Mouse (Mus musculus): ENCODE data around the gene Fem1a. TPM values are rescaled to one million over a fixed set of nuclear protein-coding genes. Genes with fewer than 3 reads are reported as not detected.

The Fem1a gene
- total and polyA plus RNA-seq, 3 experiments: 16.6 to 26.0 (median 17.5) TPM

- H3K4me2 ChIP-seq (ENCODE audit: insufficient read depth, low read depth, poor library complexity, severe bottlenecking): peak overlapping the region; percentile 63; the same call in 1 of the 2 replicates
- H3K9me3 ChIP-seq (replicated peaks; ENCODE audit: low read length): no peaks in the 10 kb centered on the region
- no peak overlapping the region for H3K4me3 ChIP-seq (replicated peaks in 1 of 3; ENCODE audit: low read depth in 2 of 3, low read length in 2 of 3, poor library complexity in 1 of 3)
- H3K4me1 ChIP-seq (ENCODE audit: control insufficient read depth in 1 of 2, insufficient read depth in 2 of 2): peaks cover 2 to 30% of the 10 kb centered on the region in 2 experiments; a peak in 2 of 4 replicates
- dilution Hi-C loops (cut with MboI; ENCODE audit: extremely low pct_ligation_motif_present, extremely low pct_unique_long_range_greater_than_20kb, low sequenced_read_pairs): no loop called here
- no peak overlapping the region for H3K27ac ChIP-seq (ENCODE audit: insufficient read depth, low read depth)
- no peak for DNase-seq (ENCODE audit: extremely low read depth)
- in situ Hi-C loops (cut with MboI; ENCODE audit: low pct_ligation_motif_present, low pct_unique_long_range_greater_than_20kb, low sequenced_read_pairs): loop anchor here (5.0 kb wide), 1 partner anchor 53 kb away; no protein-coding TSS in a partner anchor
- no peak for TF ChIP-seq ZNF384 (IDR thresholded peaks at IDR 0.05; ENCODE audit: low read depth, low read length)
- no peak for TF ChIP-seq SIN3A (IDR thresholded peaks at IDR 0.05; ENCODE audit: low read length)
- TF ChIP-seq CHD2 (IDR thresholded peaks at IDR 0.05; ENCODE audit: low read length): no peak
- no peak for TF ChIP-seq NELFE (IDR thresholded peaks at IDR 0.05; ENCODE audit: low read depth, low read length)
- TF ChIP-seq MAX (IDR thresholded peaks at IDR 0.05; ENCODE audit: low read length): no peak
- TF ChIP-seq BHLHE40 (IDR thresholded peaks at IDR 0.05; ENCODE audit: low read depth, low read length): no peak
- no peak for TF ChIP-seq PAX5 (IDR thresholded peaks at IDR 0.05; ENCODE audit: low read length)
- TF ChIP-seq USF2 (conservative IDR thresholded peaks at IDR 0.05; ENCODE audit: low read depth, low read length): no peak
- no peak for TF ChIP-seq TCF12 (IDR thresholded peaks at IDR 0.05; ENCODE audit: low read depth, low read length)
- TF ChIP-seq CHD1 (IDR thresholded peaks at IDR 0.05; ENCODE audit: low read depth, low read length): no peak
- no peak for TF ChIP-seq EP300 (IDR thresholded peaks at IDR 0.05; ENCODE audit: low read length)
- TF ChIP-seq HCFC1 (IDR thresholded peaks at IDR 0.05; ENCODE audit: low read depth, low read length): no peak
- no peak for TF ChIP-seq ZC3H11A (IDR thresholded peaks at IDR 0.05; ENCODE audit: low read depth, low read length)
- no peaks in the 10 kb centered on the region for H3K27me3 ChIP-seq (replicated peaks)
- H3K79me2 ChIP-seq (replicated peaks; ENCODE audit: control insufficient read depth, extremely low read depth, insufficient read depth, poor library complexity, severe bottlenecking): peaks cover 34% of the 10 kb centered on the region
- peaks cover 19 to 22% of the 10 kb centered on the region in 2 experiments for H3K36me3 ChIP-seq (replicated peaks in 1 of 2; ENCODE audit: control insufficient read depth in 1 of 2, insufficient read depth in 1 of 2, low read length in 1 of 2)
- peak overlapping the region; percentile 41; the same call in 1 of the 2 replicates for H3K9ac ChIP-seq (ENCODE audit: insufficient read depth, low read depth)
These were observed 1.2 kb upstream of the Fem1a start for GRCm38 (mm10) chr17:56255429-56255828.

GRCm38 (mm10) chr17:56255863-56256238 is 759 bp upstream of the Fem1a start:
- H3K9ac ChIP-seq (ENCODE audit: insufficient read depth, low read depth): peak overlapping the region; percentile 95
- peaks cover 19 to 27% of the 10 kb centered on the region in 2 experiments for H3K36me3 ChIP-seq (replicated peaks in 1 of 2; ENCODE audit: control insufficient read depth in 1 of 2, insufficient read depth in 1 of 2, low read length in 1 of 2)
- in situ Hi-C loops (cut with MboI; ENCODE audit: low pct_ligation_motif_present, low pct_unique_long_range_greater_than_20kb, low sequenced_read_pairs) (loop anchor here (5.0 kb wide), 1 partner anchor 54 kb away; no protein-coding TSS in a partner anchor), dilution Hi-C loops (cut with MboI; ENCODE audit: extremely low pct_ligation_motif_present, extremely low pct_unique_long_range_greater_than_20kb, low sequenced_read_pairs) (no loop called here)
- H3K27me3 ChIP-seq (replicated peaks): no peaks in the 10 kb centered on the region
- H3K4me1 ChIP-seq (ENCODE audit: control insufficient read depth in 1 of 2, insufficient read depth in 2 of 2): peaks cover 2 to 30% of the 10 kb centered on the region in 2 experiments; a peak in 2 of 4 replicates
- H3K4me2 ChIP-seq (ENCODE audit: insufficient read depth, low read depth, poor library complexity, severe bottlenecking): peak overlapping the region; percentile 63
- no peaks in the 10 kb centered on the region for H3K9me3 ChIP-seq (replicated peaks; ENCODE audit: low read length)
- H3K27ac ChIP-seq (ENCODE audit: insufficient read depth, low read depth): peak overlapping the region; percentile 92
- DNase-seq (ENCODE audit: extremely low read depth): peak; percentile 99
- peak overlapping the region; percentile 53 to 73 (median 62) for H3K4me3 ChIP-seq (replicated peaks in 1 of 3; ENCODE audit: low read depth in 2 of 3, low read length in 2 of 3, poor library complexity in 1 of 3)
- H3K79me2 ChIP-seq (replicated peaks; ENCODE audit: control insufficient read depth, extremely low read depth, insufficient read depth, poor library complexity, severe bottlenecking): peaks cover 38% of the 10 kb centered on the region
- TF ChIP-seq MEF2A (IDR thresholded peaks at IDR 0.05; ENCODE audit: borderline replicate concordance, low read depth, low read length) (peak; percentile 57; the same call in 1 of the 2 replicates), USF1 (IDR thresholded peaks at IDR 0.05; ENCODE audit: low read depth, low read length) (no peak), RCOR1 (conservative IDR thresholded peaks at IDR 0.05; ENCODE audit: low read depth, low read length) (no peak), E2F4 (IDR thresholded peaks at IDR 0.05; ENCODE audit: insufficient replicate concordance, low read depth, low read length) (no peak), ZKSCAN1 (IDR thresholded peaks at IDR 0.05; ENCODE audit: borderline replicate concordance, low read depth, low read length) (no peak), TBP (conservative IDR thresholded peaks at IDR 0.05; ENCODE audit: low read depth, low read length) (no peak), UBTF (IDR thresholded peaks at IDR 0.05; ENCODE audit: low read depth, low read length) (no peak), MAX (IDR thresholded peaks at IDR 0.05; ENCODE audit: low read length) (peak; percentile 90; the same call in 1 of the 2 replicates), POLR2A (IDR thresholded peaks at IDR 0.05; ENCODE audit: low read depth, low read length) (peak; percentile 85), ZNF384 (IDR thresholded peaks at IDR 0.05; ENCODE audit: low read depth, low read length) (no peak), ZC3H11A (IDR thresholded peaks at IDR 0.05; ENCODE audit: low read depth, low read length) (no peak), KAT2A (IDR thresholded peaks at IDR 0.05; ENCODE audit: insufficient replicate concordance, low read length) (peak; percentile 94; the same call in 1 of the 2 replicates), JUN (IDR thresholded peaks at IDR 0.05; ENCODE audit: insufficient read depth, low read depth, low read length) (no peak), PAX5 (IDR thresholded peaks at IDR 0.05; ENCODE audit: low read length) (no peak), EP300 (IDR thresholded peaks at IDR 0.05; ENCODE audit: low read length) (no peak), GABPA (IDR thresholded peaks at IDR 0.05; ENCODE audit: insufficient replicate concordance, low read depth, low read length) (peak; percentile 67; the same call in 1 of the 2 replicates), BHLHE40 (IDR thresholded peaks at IDR 0.05; ENCODE audit: low read depth, low read length) (no peak), MAZ (IDR thresholded peaks at IDR 0.05; ENCODE audit: low read depth, low read length) (no peak), ETS1 (conservative IDR thresholded peaks at IDR 0.05; ENCODE audit: low read depth, low read length) (no peak; the same call in 1 of the 2 replicates), ZMIZ1 (IDR thresholded peaks at IDR 0.05; ENCODE audit: low read depth, low read length) (no peak; the same call in 1 of the 2 replicates), JUND (conservative IDR thresholded peaks at IDR 0.05; ENCODE audit: low read depth, low read length) (no peak), IRF4 (IDR thresholded peaks at IDR 0.05; ENCODE audit: low read depth, low read length) (peak; percentile 69), NELFE (IDR thresholded peaks at IDR 0.05; ENCODE audit: low read depth, low read length) (peak; percentile 81; the same call in 1 of the 2 replicates), POLR2AphosphoS2 (IDR thresholded peaks at IDR 0.05; ENCODE audit: low read depth, low read length) (no peak), CHD1 (IDR thresholded peaks at IDR 0.05; ENCODE audit: low read depth, low read length) (no peak), USF2 (conservative IDR thresholded peaks at IDR 0.05; ENCODE audit: low read depth, low read length) (no peak), CTCF (conservative IDR thresholded peaks at IDR 0.05 in 1 of 2, IDR thresholded peaks at IDR 0.05 in 1 of 2; ENCODE audit: low read depth in 2 of 2, low read length in 2 of 2) (peak in 1 of 2 experiments; percentile 90; a peak in 2 of 4 replicates)
